Mouse (Mus musculus) intestine, postnatal 0 days (tissue): Measurements from ENCODE around the gene Asb15. TPM values are rescaled to one million over a fixed set of nuclear protein-coding genes. Genes with fewer than 3 reads are reported as not detected.

Source experiments
- ATAC-seq: fragments of 200-750 bp; cut with Nextera tagmentation; 2 replicates; pipeline ENCODE4 v1.8.0; 2017; ENCODE audit warnings: mild to moderate bottlenecking, moderate TSS enrichment, moderate library complexity
- H3K27ac ChIP-seq: fragments of 300-500 bp; sonication (generic); 2 replicates; pipeline ENCODE4 v1.5.1; 2014; ENCODE audit warnings: mild to moderate bottlenecking, low read depth, low read length, moderate library complexity
- H3K27me3 ChIP-seq: fragments of 300-500 bp; sonication (generic); replicated peaks from 2 replicates; pipeline ENCODE4 v1.6.1; 2014; ENCODE audit warnings: low read length, mixed read lengths; ENCODE audit not compliant: control insufficient read depth, insufficient read depth
- H3K36me3 ChIP-seq: fragments of 300-500 bp; sonication (generic); 2 replicates; pipeline ENCODE4 v1.6.1; 2014; ENCODE audit warnings: mild to moderate bottlenecking, moderate library complexity; ENCODE audit not compliant: control insufficient read depth, insufficient read depth
- H3K4me1 ChIP-seq: fragments of 300-500 bp; sonication (generic); replicated peaks from 2 replicates; pipeline ENCODE4 v1.6.1; 2014; ENCODE audit warnings: antibody characterized with exemption, low read length, mixed read lengths; ENCODE audit not compliant: control insufficient read depth, insufficient read depth
- H3K4me2 ChIP-seq: fragments of 300-500 bp; sonication (generic); replicated peaks from 2 replicates; pipeline ENCODE4 v1.6.1; 2014; ENCODE audit warnings: low read depth, mild to moderate bottlenecking, moderate library complexity
- H3K4me3 ChIP-seq: fragments of 300-500 bp; sonication (generic); 2 replicates; pipeline ENCODE4 v1.5.1; 2014; ENCODE audit warnings: low read depth, low read length
- H3K9ac ChIP-seq: fragments of 300-500 bp; sonication (generic); 2 replicates; pipeline ENCODE4 v1.6.1; 2014; ENCODE audit warnings: mild to moderate bottlenecking, low read depth, low read length
- H3K9me3 ChIP-seq: fragments of 300-500 bp; sonication (generic); 2 replicates; pipeline ENCODE4 v1.6.1; 2016; ENCODE audit warnings: mixed run types; ENCODE audit not compliant: control insufficient read depth
- CTCF ChIP-seq: sonication (generic); IDR thresholded peaks from 2 replicates; pipeline ENCODE4 v1.5.1; 2016; ENCODE audit warnings: low read depth, mild to moderate bottlenecking, control low read depth, antibody characterized with exemption, moderate library complexity
- WGBS: fragments of 180-500 bp; shearing (Covaris S2); extraction: QIAGEN DNeasy Blood & Tissue Kit; methylation state at CpG from one replicate; pipeline ENCODE4 v1.1.7; 2014; 5-methylcytosine and 5-hydroxymethylcytosine counted together
- polyA plus RNA-seq: library from polyadenylated mRNA; unstranded; fragments of >200 nt; fragmentation: Nextera tagmentation; extraction: Ambion mirVana; gene quantifications from 2 replicates; pipeline ENCODE4 v1.2.1, GENCODE M21; 2015

Gene Asb15
- polyA plus RNA-seq, 1 experiment from 2014 or later: not detected

DNA sequence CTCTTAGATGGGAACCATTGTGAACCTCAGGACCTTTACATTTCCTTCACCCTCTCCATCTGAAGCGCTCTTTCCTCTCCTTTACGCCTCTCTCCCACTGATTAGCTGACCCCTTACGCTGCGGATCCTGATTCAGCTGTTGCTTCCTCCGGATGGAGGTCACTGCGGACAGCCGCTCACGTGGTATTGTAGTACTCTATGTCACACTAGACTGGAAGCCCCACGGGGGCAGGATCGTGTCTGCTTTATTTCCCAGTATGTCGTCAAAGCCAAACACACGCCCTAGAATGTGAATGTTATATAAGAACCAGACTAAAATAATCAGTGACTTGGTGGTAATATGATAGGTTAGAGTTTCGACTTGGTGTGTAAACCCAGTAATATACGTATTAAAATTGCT, 44.5 kb downstream of the Asb15 start:
- Histone ChIP-seq H3K27ac (no peak overlapping the region), H3K36me3 (no peaks in the 10 kb centered on the region), H3K4me3 (no peak overlapping the region), H3K9ac (no peak overlapping the region), H3K4me2 (no peak overlapping the region), H3K9me3 (no peaks in the 10 kb centered on the region), H3K4me1 (no peaks in the 10 kb centered on the region), H3K27me3 (no peaks in the 10 kb centered on the region)
- no peak for ATAC-seq
- 86% methylated on average over 14 of the region's 14 CpGs for WGBS
- no peak for TF ChIP-seq CTCF

DNA sequence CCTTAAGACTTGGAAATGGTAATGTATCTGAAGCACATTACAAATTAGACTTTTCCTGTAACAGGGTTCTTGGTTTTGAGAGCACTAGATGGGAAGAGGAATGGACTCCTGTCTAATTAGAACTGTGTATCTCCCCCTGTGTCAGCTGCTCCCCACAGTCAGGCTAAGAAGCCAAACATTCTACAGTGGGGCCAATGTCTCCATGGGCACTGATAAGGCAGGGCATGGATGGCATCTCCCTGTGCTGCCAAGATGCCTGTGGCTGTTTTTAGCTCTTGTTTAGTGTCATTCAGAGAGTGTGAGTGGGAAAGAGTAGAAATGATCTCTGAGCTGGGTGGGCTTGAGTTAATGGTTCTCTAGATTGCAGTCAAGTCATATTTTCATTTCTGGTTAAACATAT, 45.4 kb downstream of the Asb15 start:
- no peak for ATAC-seq
- Histone ChIP-seq H3K9me3 (no peaks in the 10 kb centered on the region), H3K36me3 (no peaks in the 10 kb centered on the region), H3K4me1 (no peaks in the 10 kb centered on the region), H3K27me3 (no peaks in the 10 kb centered on the region), H3K27ac (no peak overlapping the region), H3K4me2 (no peak overlapping the region), H3K4me3 (no peak overlapping the region), H3K9ac (no peak overlapping the region)
- TF ChIP-seq CTCF: no peak

GRCm38 (mm10) chr6:24583456-24583855, 55.5 kb downstream of the Asb15 start:
- no peaks in the 10 kb centered on the region for H3K9me3 ChIP-seq
- H3K4me1 ChIP-seq: no peaks in the 10 kb centered on the region; the same call in 1 of the 2 replicates
- no peak for ATAC-seq
- no peak overlapping the region for H3K4me3 ChIP-seq
- no peak overlapping the region for H3K27ac ChIP-seq
- TF ChIP-seq CTCF: no peak
- no peak overlapping the region for H3K4me2 ChIP-seq
- H3K9ac ChIP-seq: no peak overlapping the region
- H3K27me3 ChIP-seq: no peaks in the 10 kb centered on the region
- WGBS: 76% methylated on average over 3 of the region's 3 CpGs
- H3K36me3 ChIP-seq: no peaks in the 10 kb centered on the region

DNA sequence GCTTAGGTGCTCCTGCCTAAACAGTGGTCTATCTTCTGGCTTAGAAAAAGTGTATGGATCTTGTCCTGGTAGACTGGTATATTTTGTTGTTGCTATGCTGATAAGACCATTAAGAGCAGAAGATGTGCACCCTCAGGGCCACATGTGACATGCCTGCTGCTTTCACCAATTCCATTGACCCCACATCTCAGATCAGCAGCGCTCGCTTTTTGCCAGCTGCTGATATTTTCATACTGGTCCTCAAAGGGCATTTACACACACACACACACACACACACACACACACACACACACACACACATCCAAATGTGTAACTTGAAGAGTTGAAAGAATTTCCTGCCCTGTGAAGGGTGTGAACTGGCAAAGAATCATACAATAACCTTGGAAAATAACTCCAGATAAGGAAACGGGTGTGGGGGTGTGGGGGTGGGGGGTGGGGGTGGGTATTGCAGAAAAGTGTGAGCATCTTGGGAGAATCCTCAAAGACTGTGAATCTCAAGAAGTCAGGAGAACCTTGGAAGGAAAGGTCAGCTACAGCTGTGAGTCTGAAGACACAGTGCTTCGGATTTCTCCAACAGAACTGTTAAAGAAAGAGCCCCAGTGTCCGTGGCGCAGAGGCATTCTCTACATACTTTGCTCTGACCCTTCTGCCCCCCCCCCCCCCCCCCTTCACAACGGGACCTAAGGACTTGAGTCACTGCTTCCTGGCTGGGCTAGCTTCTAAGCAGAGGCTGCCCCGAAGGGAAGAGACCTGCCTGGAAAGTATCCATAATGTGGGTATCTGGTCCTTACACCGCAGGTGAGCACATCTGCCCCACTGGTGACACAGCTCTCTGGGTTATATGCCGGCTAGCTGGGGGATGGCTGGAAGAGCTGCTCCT, 57.7 kb downstream of the Asb15 start:
- H3K4me2 ChIP-seq: no peak overlapping the region
- H3K9ac ChIP-seq: no peak overlapping the region
- 44% methylated on average over 9 of the region's 10 CpGs for WGBS
- no peaks in the 10 kb centered on the region for H3K27me3 ChIP-seq
- no peaks in the 10 kb centered on the region; the same call in 1 of the 2 replicates for H3K4me1 ChIP-seq
- no peak for ATAC-seq
- H3K36me3 ChIP-seq: no peaks in the 10 kb centered on the region
- H3K4me3 ChIP-seq: no peak overlapping the region
- no peaks in the 10 kb centered on the region for H3K9me3 ChIP-seq
- no peak overlapping the region for H3K27ac ChIP-seq
- no peak for TF ChIP-seq CTCF

DNA sequence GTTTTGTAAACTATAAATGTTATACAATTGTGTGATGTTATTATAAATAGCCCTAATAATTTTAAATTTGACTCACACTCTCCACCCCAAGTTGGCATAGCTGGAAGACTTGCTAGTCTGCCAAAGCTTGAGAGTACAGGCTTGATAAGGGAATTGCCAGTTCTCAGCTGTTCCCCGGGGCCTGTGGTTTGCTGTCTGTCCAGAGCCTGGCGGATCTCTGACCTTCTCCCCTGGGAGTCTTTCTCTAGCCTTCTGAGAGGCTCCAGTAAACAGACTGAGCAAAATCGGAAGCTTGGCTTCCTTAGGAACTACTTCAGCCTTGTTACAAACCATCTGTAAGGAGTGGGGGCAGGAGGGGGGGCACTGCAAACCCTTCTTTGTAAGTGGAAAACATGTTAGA, 58.9 kb downstream of the Asb15 start:
- H3K4me1 ChIP-seq: no peaks in the 10 kb centered on the region; the same call in 1 of the 2 replicates
- no peak overlapping the region for H3K27ac ChIP-seq
- no peak overlapping the region for H3K4me2 ChIP-seq
- no peaks in the 10 kb centered on the region for H3K36me3 ChIP-seq
- no peak for ATAC-seq
- no peak for TF ChIP-seq CTCF
- no peak overlapping the region for H3K4me3 ChIP-seq
- no peaks in the 10 kb centered on the region for H3K9me3 ChIP-seq
- WGBS: 49% methylated on average over 3 of the region's 3 CpGs
- no peaks in the 10 kb centered on the region for H3K27me3 ChIP-seq
- no peak overlapping the region for H3K9ac ChIP-seq

DNA sequence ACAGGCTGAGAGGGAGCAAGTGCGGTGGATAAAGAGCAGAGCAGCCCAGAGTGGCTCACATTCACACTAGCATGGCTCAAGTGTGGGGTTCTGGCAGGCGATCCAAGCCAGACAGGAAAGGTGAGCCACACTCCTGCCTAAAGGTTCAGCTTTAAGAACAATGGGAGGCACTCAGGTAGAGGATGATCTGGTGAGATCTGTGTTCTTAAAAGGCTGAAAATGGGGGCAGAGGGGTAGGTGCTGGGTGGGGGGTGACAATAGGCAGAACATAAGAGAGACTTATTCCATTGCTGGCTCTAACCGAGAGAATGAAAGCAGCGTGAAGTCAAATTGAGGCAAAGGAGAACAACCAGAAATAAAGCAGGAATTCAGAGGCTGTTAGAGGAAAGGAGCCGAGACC, 62.3 kb downstream of the Asb15 start:
- no peak overlapping the region for H3K4me3 ChIP-seq
- H3K27ac ChIP-seq: no peak overlapping the region
- H3K4me1 ChIP-seq: no peaks in the 10 kb centered on the region; the same call in 1 of the 2 replicates
- no peak overlapping the region for H3K9ac ChIP-seq
- H3K9me3 ChIP-seq: no peaks in the 10 kb centered on the region
- no peak for TF ChIP-seq CTCF
- H3K27me3 ChIP-seq: no peaks in the 10 kb centered on the region
- no peak for ATAC-seq
- H3K4me2 ChIP-seq: no peak overlapping the region
- H3K36me3 ChIP-seq: no peaks in the 10 kb centered on the region
- 85% methylated on average over 5 of the region's 5 CpGs for WGBS
